Mouse (Mus musculus) embryo, embryonic 11 days (tissue): ENCODE measurements at regions not wholly inside any gene's neighbourhood (a gene's known extent, or its start where the extent isn't known, plus 50 kb on each side); places are given as distances from the start of the nearest gene placed in this dataset.

Experiments
- DNase-seq: peaks from one replicate; pipeline ENCODE4 v3.0.0-alpha.2; 2015

DNA sequence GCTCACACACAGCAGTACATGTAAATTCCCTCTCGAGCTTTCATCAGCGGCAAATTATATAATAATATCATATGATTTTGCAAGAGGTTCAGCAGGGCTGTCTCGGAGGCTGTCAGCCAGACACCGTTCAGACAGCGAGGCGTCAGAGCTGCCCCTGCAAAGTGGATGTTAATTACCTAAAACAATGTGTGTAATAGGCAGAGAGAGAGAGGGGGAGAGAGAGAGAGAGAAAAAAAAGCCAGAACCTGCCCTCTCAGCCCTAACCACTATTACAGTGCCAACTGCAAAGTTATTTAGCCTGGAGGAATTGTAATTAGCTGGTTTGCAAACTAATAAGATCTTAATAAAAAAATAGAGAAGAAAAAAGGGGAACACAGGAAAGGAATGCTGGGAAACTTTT is 225.1 kb upstream of the Msx2 start:
- no peak for DNase-seq

DNA sequence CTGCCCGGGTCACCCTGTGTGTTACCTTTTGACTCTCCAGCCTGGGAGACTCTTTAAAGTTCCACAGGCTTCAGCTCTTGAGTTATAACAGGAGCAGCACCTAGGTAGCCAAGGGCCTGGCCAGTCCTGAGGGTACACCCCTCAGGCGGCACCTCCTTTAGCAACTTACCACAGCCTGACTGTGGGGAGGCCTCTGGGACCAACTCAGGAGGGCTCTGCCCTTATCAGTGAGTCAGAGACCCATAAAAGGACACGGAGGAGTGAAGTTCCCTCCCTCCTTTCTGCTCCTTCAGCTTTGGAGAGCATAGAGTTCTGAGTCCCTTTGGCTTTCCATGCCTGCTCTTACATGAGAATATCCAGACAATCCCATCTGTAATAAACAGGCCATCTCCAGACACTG is 222.5 kb upstream of the Msx2 start:
- DNase-seq = no peak

DNA sequence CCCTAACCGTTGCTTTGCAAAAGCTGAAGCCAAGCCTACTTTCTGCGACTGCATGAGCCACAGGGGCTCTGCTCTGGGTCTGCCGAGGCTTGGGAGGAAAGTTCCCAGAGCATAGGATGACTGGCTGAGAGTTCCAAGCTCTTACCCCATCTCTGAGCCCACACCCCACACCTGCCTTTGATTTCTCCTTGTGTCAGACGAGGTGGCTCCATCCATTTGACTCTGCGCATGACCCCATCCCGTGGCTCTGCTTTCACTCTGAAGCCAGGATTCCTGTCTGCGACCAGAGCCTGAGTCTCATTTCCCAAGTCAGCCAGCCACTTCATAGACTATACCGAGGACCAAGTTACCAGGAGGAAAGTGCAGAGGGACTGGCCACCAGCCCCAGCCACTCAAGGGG is 216.1 kb upstream of the Msx2 start:
- no peak for DNase-seq

DNA sequence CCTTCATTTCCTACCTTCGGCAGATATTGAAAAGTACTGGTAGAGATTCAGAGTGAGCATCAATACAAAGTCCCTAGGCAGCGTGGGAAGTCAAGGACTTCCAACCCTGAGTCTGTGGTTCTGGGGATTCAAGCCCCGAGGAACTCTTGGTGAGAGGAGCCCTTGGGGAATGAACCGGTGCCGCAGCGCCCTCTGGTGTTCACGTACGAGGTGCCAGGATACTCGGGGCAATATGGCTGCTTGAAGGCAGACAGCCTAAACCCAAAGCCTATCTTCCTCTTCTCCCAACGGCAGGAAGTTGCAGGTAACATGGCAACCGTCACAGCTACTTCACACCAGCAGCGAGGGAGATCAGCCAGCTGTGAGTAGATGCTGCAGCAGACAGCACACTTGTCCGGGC is 215.6 kb upstream of the Msx2 start:
- DNase-seq = peak; percentile 88

DNA sequence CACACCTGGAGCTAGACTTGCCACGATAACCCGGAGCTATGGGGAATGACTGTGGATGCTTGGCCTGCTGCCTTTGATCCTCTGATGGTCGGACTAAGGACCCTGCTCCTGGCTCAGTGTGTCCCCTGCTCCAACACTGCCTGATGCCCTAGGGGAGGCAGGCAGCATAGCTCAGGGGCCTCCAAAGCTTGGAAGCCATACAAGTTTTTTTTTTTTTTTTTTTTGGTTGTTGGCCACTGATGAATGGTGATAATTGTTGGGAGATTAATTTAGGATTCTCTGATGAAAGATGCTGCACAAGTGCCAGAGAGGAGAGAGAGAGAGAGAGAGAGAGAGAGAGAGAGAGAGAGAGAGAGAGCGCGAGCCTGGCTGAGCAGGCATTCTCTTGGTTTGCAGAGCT is 211.6 kb upstream of the Msx2 start:
- no peak for DNase-seq

DNA sequence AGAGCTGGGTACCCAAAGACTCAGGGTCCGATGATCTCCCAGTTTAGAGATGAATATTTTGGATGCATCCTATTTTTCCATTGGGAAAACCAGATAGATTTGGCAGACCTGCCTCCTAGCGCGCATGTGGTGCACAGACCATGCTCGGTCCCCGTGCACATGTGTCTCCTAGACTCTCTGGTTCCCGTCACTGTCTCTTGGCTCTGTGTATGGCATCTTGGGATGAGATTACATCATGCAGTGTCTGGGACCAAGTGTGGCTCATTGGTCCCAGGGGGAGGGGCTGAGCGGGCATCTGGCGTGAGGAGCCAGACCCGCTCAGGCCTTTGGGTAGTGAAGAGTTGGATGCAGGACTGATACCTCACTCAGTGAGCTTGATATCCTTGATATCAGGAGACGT is 204.3 kb upstream of the Msx2 start:
- DNase-seq = no peak

DNA sequence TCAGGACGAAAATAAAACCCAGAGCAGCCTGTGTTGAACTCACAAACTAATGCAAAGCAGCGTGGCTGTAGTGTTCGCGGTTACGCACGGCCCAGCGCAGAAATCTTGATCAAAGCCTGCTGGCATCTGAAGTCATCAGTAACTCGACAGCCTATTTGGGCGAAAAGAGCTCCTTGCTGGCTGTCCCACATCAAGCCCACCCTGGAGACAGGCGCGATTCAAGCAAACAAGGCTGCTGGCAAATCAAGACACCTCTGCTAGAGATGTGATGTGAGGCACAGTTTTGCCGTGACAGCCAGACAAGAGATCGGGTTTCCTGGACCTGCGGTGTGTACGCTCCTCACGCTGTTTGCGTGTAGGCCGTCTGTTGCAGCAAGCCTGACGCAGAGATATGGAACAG is 197.5 kb upstream of the Msx2 start:
- DNase-seq = peak; percentile 56

DNA sequence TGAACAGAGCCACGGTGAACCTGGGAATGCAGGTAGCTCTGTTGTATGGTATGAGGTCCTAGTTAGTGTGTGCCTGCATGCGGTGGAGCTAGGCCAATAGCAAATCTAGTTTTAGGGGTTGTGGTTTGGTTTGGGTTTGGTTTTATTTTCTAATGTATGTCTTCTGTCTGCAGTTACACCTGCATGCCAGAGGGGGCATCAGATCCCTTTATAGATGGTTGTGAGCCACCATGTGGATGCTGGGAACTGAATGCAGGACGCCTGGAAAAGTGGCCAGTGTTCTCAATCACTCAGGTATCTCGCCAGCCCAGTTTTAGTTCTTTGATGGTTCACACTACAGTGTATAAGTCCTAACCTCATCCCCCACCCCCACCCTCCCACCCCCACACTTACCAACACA is 194.6 kb upstream of the Msx2 start:
- DNase-seq = no peak

DNA sequence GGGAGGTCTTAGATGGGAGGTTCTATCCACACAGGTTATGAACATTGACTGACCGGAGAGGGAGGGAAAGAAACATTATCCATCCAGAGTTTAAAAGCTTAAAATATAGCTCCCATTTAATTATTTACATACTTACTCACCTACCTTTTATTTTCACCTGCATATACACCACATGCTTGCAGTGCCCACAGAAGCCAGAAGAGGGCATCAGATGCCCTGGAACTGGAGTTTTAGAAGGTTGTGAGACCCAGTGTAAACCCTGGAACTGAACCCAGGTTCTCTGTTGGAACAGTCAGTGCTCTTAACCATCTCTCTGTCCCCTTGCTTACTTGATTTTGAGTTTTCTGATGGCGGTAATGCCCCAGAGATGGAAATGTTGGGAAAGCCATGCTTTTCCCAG is 192.7 kb upstream of the Msx2 start:
- no peak for DNase-seq

DNA sequence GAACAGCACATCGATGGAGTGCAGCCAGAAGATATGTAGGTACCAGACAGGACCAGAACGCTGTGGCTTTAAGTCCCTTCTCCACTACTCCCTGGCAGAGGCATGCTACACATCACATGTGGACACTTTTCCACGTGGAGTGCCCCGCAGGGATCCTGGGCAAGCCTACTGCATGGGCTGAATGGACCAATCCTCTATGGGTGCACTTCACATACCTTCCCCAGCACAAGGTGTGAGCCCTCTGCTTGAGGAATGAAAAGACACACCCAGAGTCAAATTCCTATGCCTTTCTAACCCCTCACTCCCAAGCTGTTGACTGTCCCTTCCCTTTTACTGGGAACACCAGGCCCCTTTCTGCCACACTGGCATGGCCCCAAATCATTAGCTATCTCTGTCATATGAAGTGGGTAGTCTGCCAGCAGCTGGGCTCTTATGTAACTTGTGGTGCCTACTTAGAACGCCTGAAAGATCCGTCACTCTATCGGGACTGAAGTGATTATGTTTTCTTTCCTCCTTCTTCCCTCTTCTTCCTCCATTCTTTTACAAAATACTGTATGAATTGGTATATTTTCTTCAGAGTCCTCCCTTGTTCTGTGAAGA is 191.9 kb upstream of the Msx2 start:
- no peak for DNase-seq

DNA sequence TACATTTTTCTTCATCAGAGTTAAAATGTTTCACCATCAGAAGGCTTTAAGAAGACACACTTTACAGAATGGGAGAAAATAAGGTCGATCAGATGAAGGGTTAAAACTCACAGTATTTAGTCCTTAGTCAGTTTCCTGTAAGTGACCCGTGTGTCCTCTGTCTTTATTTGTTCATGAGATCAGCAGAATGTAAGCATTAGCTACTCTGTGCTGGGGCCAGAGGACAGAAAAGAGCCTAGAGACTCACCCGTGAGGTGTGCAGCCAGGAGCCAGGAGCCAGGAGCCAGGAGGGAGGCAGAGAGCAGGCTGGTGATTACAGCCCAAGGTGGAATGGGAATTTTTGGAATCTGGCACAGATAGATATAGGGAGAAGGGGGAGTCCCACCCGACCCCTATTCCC is 180.0 kb upstream of the Msx2 start:
- DNase-seq = no peak

DNA sequence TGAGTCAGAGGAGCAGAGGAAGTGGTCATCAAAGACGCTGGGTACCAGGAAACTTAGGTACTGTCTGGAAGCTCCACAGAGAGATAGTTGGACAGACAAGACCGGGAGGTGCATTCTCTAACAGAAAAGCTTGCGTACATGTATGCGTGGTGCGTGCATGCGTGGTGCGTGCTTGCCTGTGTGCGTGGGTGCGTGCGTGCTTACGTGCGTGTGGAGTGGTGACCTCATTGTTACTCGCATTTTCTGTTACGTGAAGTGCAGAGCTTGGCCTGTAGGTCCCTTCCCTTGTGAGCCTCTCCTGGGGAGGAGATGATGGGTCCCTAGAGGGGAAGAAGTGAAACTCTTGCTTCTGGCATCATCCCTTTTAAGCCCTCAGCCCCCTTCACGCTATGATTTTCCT is 175.5 kb upstream of the Msx2 start:
- no peak for DNase-seq

DNA sequence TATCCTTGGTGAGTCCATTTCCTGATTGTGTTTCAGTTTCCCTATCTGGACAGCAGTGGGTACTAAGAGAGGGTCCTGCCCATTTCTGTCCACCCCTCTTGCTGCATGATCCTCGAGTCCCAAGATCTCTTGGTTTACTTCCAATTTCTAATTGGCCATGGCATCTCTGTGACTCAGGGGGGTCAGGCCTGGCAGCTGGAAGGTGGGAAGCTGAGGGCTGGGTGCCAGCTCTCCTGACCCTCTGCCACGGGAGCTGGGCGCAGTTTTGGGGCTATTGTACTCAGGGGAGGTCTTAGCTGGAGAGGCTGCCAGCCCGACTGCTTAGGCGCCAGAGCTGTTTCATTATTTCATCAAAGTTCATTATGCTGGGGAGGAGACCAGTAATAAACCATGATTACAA is 169.7 kb upstream of the Msx2 start:
- DNase-seq = no peak

DNA sequence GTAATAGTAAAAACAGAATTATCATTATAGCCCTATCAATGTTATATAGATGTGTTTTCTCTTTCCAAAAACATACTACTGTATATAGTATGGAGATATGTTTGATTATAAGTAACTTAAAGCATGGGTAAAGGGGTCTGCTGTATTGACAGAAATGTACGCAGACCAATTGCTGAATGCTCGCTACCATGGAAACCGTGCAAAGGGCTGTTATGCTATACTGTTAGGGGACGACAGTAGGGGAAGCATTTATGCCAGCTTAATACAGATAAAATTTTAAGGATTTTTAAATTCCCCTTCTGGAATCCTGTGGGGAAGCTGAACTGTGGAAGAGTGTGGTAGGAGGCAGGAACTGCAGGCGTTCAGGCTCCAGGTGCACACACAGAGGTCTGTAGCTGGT is 166.7 kb upstream of the Msx2 start:
- no peak for DNase-seq

DNA sequence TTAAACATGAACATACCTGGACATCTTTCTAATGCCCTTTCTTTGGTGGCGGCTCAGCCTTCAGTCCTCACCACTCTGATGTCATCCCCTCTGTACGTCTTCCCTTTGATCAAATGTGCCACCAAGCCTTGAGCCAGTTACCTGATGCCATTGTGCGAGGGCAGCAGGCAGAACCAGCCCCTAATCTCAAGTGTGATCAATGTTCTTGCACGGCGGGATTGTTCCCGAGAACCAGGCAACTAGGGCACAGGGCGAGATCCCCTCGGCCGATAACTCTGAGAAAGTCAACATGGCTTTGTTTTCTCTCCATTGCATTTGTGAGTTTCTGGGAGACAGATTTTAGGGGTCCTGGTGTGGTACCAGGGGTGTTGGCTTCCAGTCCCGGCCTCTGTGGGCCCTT is 166.2 kb upstream of the Msx2 start:
- DNase-seq = no peak

DNA sequence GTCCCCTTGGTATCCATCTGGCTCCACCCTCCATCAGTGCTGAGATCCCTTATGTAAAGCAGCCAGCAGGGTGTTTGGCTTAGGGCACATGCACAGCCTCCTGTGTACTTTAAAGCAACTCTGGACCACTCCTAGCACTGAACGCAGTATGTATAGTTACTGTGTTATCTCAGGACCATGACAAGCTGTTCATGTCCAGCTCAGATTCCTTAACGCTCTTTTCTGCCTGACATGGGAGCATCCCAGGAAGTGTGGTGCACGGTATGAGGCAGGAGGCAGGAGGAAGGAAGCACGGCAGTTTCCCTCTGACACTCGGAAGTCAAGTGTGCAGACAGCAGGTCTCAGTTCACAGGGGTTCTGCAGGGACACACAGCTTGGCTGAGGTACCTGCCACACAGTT is 163.1 kb upstream of the Msx2 start:
- DNase-seq = no peak

DNA sequence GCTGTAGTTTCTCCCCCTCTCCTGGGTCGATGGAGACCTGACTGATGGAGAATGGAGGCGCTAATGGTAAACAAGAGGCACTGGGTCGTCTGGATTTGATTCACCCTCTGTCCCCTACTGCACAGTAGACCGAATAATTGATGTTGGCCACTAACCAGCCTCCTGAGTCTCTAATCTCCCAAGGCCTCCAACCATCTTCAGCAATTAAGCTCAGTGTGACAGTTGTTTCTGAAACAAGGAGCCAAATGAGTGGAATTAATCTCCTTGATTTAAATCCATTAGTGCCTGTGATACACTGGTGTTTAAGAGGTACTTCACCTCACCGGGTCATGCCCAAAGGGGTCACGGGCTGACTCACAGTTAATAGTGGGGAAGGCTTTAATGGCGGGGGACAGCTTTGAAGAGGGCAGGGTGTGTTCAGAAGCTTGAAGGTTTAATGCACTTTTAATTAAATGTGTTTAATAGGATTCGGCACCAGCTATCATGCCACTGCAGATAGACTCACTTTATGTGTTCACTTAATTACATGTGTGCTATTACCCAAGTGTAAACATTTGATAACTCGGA is 161.8 kb upstream of the Msx2 start:
- peak; percentile 17 for DNase-seq

DNA sequence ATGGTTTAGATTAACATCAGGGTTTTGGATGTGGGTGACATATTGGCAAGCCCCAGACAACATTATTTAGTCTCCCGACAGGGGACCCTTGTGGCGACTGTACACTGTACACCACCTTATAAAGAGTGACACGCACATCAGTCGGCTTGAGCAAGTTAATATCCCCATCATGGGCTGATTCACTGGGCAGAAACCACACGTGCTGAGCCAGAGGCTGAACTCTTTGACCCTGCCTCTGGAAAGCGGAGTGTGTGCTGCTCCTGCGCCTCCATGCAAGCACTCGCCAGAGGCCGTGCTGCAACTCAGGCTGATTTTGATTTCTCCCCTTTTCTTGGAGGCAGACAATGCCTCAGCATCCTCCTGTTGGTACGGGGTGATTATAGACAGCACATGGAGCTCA is 125.2 kb upstream of the Msx2 start:
- DNase-seq = peak; percentile 47

DNA sequence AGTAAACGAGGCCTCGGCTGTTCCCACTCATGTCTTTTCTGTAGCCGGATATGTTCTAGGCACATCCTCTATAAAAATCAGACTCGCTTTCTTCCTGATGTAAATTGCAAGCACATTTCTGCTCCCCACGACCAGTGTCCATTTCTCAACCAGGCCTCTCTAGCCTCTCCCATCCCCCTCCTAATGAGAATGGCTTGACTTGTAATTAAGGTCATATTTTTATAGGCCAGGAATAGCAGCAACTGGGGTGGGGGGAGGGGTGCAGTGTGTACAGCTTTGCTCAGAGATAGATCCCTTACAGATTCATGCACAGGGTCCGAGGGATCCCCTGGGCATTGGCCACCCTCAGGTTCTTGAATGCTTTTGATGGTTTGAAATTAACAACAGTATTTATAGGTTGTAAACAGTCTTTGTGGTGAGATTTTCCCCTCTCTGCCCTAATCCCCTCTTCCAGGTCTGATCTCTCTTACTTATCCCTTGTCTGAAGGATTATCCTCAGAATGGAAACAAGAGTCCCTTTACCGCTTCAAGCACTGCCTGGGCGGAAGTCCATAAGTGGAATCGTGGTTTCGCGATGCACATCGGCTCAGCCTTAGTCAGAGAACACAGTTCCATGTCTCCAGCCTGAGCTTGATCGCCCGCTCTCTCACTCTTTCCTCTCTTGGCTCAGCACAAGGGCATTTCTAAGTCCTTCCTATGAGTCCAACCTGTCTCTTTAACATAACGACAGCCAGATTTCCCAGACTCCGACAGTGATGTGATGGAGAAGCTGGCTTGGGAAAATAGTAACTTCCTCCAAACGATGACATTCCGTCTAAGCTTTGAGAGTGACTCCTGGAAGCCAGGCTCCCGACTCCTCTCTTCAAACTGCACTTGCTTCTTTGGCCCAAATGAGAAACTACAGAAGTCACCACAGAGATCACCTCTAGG is 124.3 kb upstream of the Msx2 start:
- DNase-seq = peak; percentile 40

DNA sequence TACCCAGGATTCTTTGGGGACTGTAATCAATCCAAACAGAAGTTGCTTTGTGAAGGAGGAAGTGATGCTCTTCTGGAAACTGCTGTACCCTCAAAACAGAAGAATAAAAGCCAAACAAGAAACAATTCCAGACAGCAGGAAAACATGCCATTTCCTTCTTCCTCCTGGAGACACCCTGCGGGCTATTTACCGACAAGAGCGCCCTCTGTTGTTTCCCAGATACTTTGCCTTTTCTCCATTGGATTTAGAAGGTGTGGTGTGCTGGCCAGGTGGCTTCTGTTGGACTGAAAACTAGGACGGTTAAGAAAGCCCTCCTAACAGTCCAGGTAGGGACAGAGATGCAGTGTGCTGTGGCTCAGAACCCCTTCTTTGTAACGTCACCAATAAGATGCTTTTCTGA is 119.9 kb upstream of the Msx2 start:
- DNase-seq = peak; percentile 62

DNA sequence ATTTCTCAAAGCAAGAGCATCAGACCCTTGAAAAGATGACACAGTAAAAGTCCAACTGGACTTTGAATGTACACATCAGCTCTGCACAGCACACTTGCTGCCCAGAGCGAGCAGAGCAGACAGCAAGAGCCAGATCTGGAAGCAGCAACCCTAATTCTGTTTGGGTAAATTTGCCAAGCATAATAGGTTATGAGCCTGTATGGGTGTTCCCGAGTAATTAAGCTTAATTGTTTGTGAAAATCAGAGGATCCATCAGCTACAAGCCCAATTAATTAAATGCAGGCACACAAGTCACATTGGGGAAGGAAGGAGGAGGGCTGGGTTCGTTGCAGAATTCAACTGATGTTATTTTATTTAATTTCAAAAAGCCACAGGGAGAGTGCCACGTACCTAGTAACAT is 113.9 kb upstream of the Msx2 start:
- no peak for DNase-seq

DNA sequence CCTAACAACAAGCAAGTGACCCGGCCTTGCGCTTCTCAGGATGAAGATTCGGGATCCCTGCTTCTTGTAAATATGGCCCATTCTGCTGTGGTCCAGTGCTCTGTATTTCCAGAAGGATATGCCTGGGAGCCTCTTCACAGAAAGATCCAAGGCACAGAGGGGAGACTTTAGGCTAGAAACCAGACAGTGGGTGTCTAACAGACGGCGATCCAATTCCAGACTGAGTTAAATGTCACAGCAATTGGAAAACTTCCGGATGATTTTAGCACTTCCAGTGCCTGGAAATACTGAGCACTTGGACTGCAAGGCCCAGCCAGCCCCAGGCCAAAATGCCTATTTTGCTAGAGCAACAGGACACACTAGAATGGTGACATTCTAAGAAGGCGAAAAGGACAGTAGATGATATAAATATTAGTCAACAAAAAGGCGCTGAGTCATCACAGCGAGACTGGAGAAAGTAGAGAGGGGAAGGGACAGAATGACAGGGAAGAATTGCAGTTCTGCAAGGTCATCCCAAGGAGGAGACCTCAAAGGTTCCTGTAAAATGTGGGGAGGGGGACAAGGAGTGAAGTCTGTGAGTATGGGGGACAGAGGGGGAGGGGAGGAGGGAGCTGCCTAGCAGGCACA is 111.7 kb upstream of the Msx2 start:
- peak; percentile 12 for DNase-seq

DNA sequence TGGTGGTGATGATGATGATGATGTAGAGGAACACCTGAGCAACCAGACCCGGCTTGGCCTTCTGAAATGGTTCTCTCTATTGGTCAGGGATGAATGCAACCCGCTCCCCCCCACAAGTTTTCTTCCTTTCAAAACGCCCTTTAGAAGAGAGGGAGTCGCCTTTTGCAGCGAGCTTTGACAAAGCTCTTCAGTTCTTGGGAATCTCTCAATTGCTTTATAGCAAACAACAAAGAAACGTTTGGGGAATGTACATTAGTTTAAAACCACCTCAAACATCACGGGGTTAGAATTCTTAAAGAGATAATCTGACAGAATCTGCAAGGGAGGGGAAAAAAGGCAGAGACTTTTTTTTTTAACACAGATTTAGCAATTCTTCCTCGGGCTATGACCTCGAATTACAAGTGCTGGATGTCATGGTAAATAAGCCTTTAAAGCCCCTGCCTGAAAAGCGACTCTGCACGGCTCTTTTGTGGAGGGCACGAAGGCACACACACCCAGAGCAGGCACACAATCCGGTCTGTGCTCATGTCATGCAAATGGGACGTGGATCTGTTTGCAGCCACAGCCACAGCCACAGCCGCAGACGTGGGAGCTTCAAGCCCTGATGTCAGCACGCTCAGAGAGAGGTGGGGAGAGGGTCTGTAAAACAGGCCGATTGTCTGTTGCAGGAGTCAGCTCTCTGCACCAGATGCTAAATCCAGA is 81.2 kb upstream of the Msx2 start:
- DNase-seq = peak; percentile 73
